Mouse (Mus musculus) limb, embryonic 14.5 days (tissue): ENCODE measurements around the gene Tnfrsf13c. TPM values are rescaled to one million over a fixed set of nuclear protein-coding genes. Genes with fewer than 3 reads are reported as not detected.
A peak's percentile ranks its signal among the peaks of the same experiment; 100 is the strongest.

Experiments
- ATAC-seq: fragments of 200-750 bp; cut with Nextera tagmentation; 2 replicates; pipeline ENCODE4 v1.8.0; 2017; ENCODE audit warnings: low read depth, moderate number of reproducible peaks, moderate TSS enrichment; ENCODE audit not compliant: low FRiP score
- DNase-seq: peaks from one replicate; pipeline ENCODE4 v3.0.0-alpha.2; 2015; ENCODE audit warnings: low spot score
- H3K27ac ChIP-seq: fragments of 300-500 bp; sonication (generic); replicated peaks from 2 replicates; pipeline ENCODE4 v1.5.1; 2014; ENCODE audit warnings: low read depth, mild to moderate bottlenecking, low read length, moderate library complexity, mixed read lengths
- H3K27me3 ChIP-seq: fragments of 300-500 bp; sonication (generic); 2 replicates; pipeline ENCODE4 v1.6.1; 2014; ENCODE audit warnings: low read length, mixed read lengths; ENCODE audit not compliant: control insufficient read depth, insufficient read depth
- H3K36me3 ChIP-seq: fragments of 300-500 bp; sonication (generic); 2 replicates; pipeline ENCODE4 v1.6.1; 2014; ENCODE audit warnings: mild to moderate bottlenecking, low read length, moderate library complexity, mixed read lengths; ENCODE audit not compliant: control insufficient read depth, insufficient read depth
- H3K4me1 ChIP-seq: fragments of 300-500 bp; sonication (generic); 2 replicates; pipeline ENCODE4 v1.6.1; 2014; ENCODE audit warnings: antibody characterized with exemption, low read length, mixed read lengths; ENCODE audit not compliant: control insufficient read depth, insufficient read depth
- H3K4me2 ChIP-seq: fragments of 300-500 bp; sonication (generic); replicated peaks from 2 replicates; pipeline ENCODE4 v1.6.1; 2014; ENCODE audit warnings: low read depth, mild to moderate bottlenecking, low read length, moderate library complexity; ENCODE audit not compliant: severe bottlenecking
- H3K4me3 ChIP-seq: fragments of 300-500 bp; sonication (generic); replicated peaks from 2 replicates; pipeline ENCODE4 v1.5.1; 2014; ENCODE audit warnings: low read length
- H3K9ac ChIP-seq: fragments of 300-500 bp; sonication (generic); 2 replicates; pipeline ENCODE4 v1.6.1; 2014; ENCODE audit warnings: mild to moderate bottlenecking, low read depth, low read length, moderate library complexity; ENCODE audit not compliant: severe bottlenecking
- H3K9me3 ChIP-seq: fragments of 300-500 bp; sonication (generic); 2 replicates; pipeline ENCODE4 v1.6.1; 2016; ENCODE audit warnings: low read length; ENCODE audit not compliant: control insufficient read depth
- POLR2A ChIP-seq: fragments of 200-500 bp; IDR thresholded peaks from 2 replicates; pipeline ENCODE4 v1.8.0; 2012; ENCODE audit warnings: inconsistent platforms, mild to moderate bottlenecking, moderate library complexity, borderline replicate concordance; ENCODE audit not compliant: insufficient read depth, insufficient read length; ENCODE audit errors: extremely low read depth
- WGBS: fragments of 180-500 bp; shearing (Covaris S2); extraction: QIAGEN DNeasy Blood & Tissue Kit; methylation state at CpG from one replicate; pipeline ENCODE4 v1.1.7; 2014; 5-methylcytosine and 5-hydroxymethylcytosine counted together
- polyA plus RNA-seq, 2 experiments: library from polyadenylated mRNA; depleted of rRNA in 1 of 2; stranded (reverse) in 1 of 2; unstranded in 1 of 2; fragments of >200 nt; fragmentation: Nextera tagmentation in 1 of 2; extraction: Ambion mirVana in 1 of 2; gene quantifications; 2 replicates each; pipeline versions ENCODE4 v1.2.1 to v1.2.3; 2012 to 2014

Gene Tnfrsf13c
- polyA plus RNA-seq, 2 experiments = 0.22 to 0.29 TPM

DNA sequence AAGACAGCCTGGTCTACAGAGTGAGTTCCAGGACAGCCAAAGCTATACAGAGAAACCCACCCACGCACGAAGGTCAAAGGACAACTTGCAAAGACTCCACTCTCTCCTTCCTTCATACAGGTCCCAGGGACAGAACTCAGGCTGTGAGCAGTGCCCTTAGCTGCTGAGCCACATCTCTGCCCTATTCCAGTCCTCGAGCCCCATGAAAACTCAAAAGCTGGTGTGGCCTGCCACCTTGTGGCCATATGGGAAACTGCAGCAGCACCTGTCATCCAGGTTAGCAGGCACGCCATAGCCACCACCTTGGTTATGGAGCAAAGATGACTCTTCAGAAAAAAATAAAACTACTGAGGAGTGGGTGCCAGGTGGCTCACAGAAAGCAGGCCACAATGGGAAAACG is 12.4 kb upstream of the Tnfrsf13c start:
- H3K9me3 ChIP-seq = no peaks in the 10 kb centered on the region
- TF ChIP-seq POLR2A = no peak

DNA sequence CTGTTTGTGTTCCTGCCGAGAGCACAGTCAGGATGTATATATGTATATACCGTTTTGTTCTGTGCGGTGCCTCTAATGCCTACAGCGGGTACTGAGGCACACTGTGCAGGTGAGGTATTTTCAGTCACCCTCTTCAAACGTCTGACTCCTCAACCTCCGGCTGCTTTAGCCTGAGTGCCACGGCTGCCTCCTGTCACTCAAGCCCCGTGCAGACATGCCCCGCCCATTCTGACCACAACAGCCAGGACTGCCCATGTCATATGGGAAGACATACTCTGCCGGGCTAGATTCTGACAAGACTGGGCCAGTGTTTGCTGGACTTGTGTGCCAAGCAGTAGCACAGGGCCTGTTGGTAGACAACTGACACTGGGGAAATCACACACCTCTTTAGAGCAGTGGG is 11.5 kb upstream of the Tnfrsf13c start:
- ATAC-seq (no peak), DNase-seq (no peak)
- H3K27ac ChIP-seq = no peak overlapping the region
- H3K9me3 ChIP-seq = no peaks in the 10 kb centered on the region
- H3K4me2 ChIP-seq = no peak overlapping the region
- no peak overlapping the region for H3K4me3 ChIP-seq
- H3K27me3 ChIP-seq = no peaks in the 10 kb centered on the region
- TF ChIP-seq POLR2A = no peak
- WGBS = 77% methylated on average over 10 of the region's 10 CpGs
- no peaks in the 10 kb centered on the region for H3K4me1 ChIP-seq
- H3K36me3 ChIP-seq = peaks cover 18% of the 10 kb centered on the region
- no peak overlapping the region for H3K9ac ChIP-seq

More for the DNA sequence above, 12.4 kb upstream of the Tnfrsf13c start:
- Histone ChIP-seq H3K9ac (no peak overlapping the region), H3K36me3 (peaks cover 18% of the 10 kb centered on the region), H3K4me3 (no peak overlapping the region), H3K27ac (no peak overlapping the region), H3K27me3 (no peaks in the 10 kb centered on the region), H3K4me1 (no peaks in the 10 kb centered on the region), H3K4me2 (no peak overlapping the region)
- DNase-seq (peak; percentile 73), ATAC-seq (peak; percentile 71)
- 10% methylated on average over 5 of the region's 5 CpGs for WGBS

DNA sequence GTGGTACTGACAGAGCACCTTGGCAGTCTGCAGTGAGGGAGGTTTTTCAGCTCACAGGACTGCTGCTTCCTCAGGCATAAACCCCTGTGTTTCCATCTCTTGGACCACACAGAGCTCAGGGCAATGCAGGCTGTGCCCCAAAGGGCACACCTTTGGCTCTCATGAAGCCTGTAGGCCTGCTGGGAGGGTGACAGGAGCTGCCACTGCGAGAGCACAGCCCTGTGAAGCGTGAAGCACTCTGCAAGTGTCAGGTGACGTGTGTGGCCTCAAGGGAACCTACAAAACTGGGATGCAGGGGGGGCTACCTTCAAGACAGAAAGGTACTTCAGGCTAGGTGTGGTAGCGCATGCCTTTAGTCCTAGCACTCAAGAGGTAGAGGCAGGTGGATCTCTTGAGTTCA is 8.5 kb upstream of the Tnfrsf13c start:
- no peaks in the 10 kb centered on the region for H3K27me3 ChIP-seq
- H3K9me3 ChIP-seq = no peaks in the 10 kb centered on the region
- ATAC-seq (no peak), DNase-seq (no peak)
- TF ChIP-seq POLR2A = no peak
- H3K9ac ChIP-seq = no peak overlapping the region
- H3K4me3 ChIP-seq = no peak overlapping the region
- WGBS = 73% methylated on average over 4 of the region's 4 CpGs
- no peaks in the 10 kb centered on the region for H3K4me1 ChIP-seq
- 0 out of 2 replicates have a peak, but pooled peaks cover under 1% of the 10 kb centered on the region for H3K36me3 ChIP-seq
- 0 out of 2 replicates have a peak overlapping the region, but pooled peaks have one; percentile 16 for H3K27ac ChIP-seq
- H3K4me2 ChIP-seq = no peak overlapping the region

GRCm38 (mm10) chr15:82231591-82232378 is 7.6 kb upstream of the Tnfrsf13c start:
- H3K4me1 ChIP-seq = no peaks in the 10 kb centered on the region
- H3K36me3 ChIP-seq = no peaks in the 10 kb centered on the region
- no peaks in the 10 kb centered on the region for H3K9me3 ChIP-seq
- TF ChIP-seq POLR2A = no peak
- ATAC-seq (no peak), DNase-seq (peak; percentile 47)
- H3K27me3 ChIP-seq = no peaks in the 10 kb centered on the region
- H3K4me3 ChIP-seq = no peak overlapping the region
- no peak overlapping the region for H3K9ac ChIP-seq
- H3K4me2 ChIP-seq = no peak overlapping the region
- no peak overlapping the region for H3K27ac ChIP-seq
- 61% methylated on average over 11 of the region's 11 CpGs for WGBS

DNA sequence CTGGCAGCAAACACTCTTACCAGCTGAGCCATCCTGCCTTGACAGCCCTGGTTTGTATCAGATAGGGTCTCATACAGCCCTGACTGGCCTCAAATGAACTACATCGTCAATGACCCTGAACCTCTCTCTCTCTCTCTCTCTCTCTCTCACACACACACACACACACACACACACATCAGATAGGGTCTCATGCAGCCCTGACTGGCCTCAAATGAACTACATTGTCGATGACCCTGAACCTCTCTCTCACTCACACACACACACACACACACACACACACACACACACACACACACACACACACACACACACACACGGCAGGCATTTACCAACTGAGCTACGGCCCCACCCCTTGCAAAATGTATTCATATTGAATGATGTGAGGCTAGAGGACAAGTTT is 6.9 kb upstream of the Tnfrsf13c start:
- no peak overlapping the region for H3K27ac ChIP-seq
- H3K36me3 ChIP-seq = no peaks in the 10 kb centered on the region
- no peak overlapping the region for H3K4me2 ChIP-seq
- H3K27me3 ChIP-seq = no peaks in the 10 kb centered on the region
- ATAC-seq (no peak), DNase-seq (no peak)
- TF ChIP-seq POLR2A = no peak
- no peaks in the 10 kb centered on the region for H3K9me3 ChIP-seq
- WGBS = 74% methylated on average over 4 of the region's 4 CpGs
- H3K4me3 ChIP-seq = no peak overlapping the region
- no peak overlapping the region for H3K9ac ChIP-seq
- no peaks in the 10 kb centered on the region for H3K4me1 ChIP-seq
